Mouse (Mus musculus): ENCODE measurements around the gene Elavl1. TPM values are rescaled to one million over a fixed set of nuclear protein-coding genes. Genes with fewer than 3 reads are reported as not detected.
A peak's percentile ranks its signal among the peaks of the same experiment; 100 is the strongest.
"Not testable (repeated sequence)": the region's sequence is repeated elsewhere in the genome, so short reads cannot be mapped to it uniquely, and the experiment has no call there.

The Elavl1 gene
- total RNA-seq, 4 experiments from 2014 or later = 50.2 to 59.6 (median 53.7) TPM

- no peak for DNase-seq (ENCODE audit: low spot score)
Observed at GRCm38 (mm10) chr8:4258678-4259077, 66.5 kb downstream of the Elavl1 start.

GRCm38 (mm10) chr8:4258233-4258632, 67.0 kb downstream of the Elavl1 start:
- no peak for DNase-seq (ENCODE audit: low spot score)

- DNase-seq (ENCODE audit: low spot score) = no peak
Observed at GRCm38 (mm10) chr8:4257350-4257749, 67.9 kb downstream of the Elavl1 start.

GRCm38 (mm10) chr8:4256911-4257310, 68.3 kb downstream of the Elavl1 start:
- DNase-seq (ENCODE audit: low spot score) = no peak

- not testable (repeated sequence) for DNase-seq (ENCODE audit: low spot score)
Observed at GRCm38 (mm10) chr8:4255471-4255870, 69.7 kb downstream of the Elavl1 start.

- DNase-seq (ENCODE audit: low spot score) = no peak
Observed at GRCm38 (mm10) chr8:4254001-4254400, 71.2 kb downstream of the Elavl1 start.

- DNase-seq (ENCODE audit: low spot score) = peak; percentile 96
Observed at GRCm38 (mm10) chr8:4252934-4253841, 72.0 kb downstream of the Elavl1 start, which contains the start of gene Snapc2. TSS of gene Snapc2 (plus strand) at chr8:4253080.

- no peak for DNase-seq (ENCODE audit: low spot score)
Observed at GRCm38 (mm10) chr8:4252116-4252760, 73.0 kb downstream of the Elavl1 start.

- DNase-seq (ENCODE audit: low spot score) = peak; percentile 65
Observed at GRCm38 (mm10) chr8:4250306-4250970, 74.8 kb downstream of the Elavl1 start.

GRCm38 (mm10) chr8:4249213-4249612, 76.0 kb downstream of the Elavl1 start:
- DNase-seq (ENCODE audit: low spot score) = no peak

GRCm38 (mm10) chr8:4247951-4248540, 77.2 kb downstream of the Elavl1 start, which contains the start of gene Tgfbr3l:
TSS of gene Tgfbr3l (plus strand) at chr8:4248214.
- DNase-seq (ENCODE audit: low spot score) = no peak

- no peak for DNase-seq (ENCODE audit: low spot score)
Observed at GRCm38 (mm10) chr8:4247241-4247640, 78.0 kb downstream of the Elavl1 start.

- no peak for DNase-seq (ENCODE audit: low spot score)
Observed at GRCm38 (mm10) chr8:4245737-4246136, 79.5 kb downstream of the Elavl1 start.

- DNase-seq (ENCODE audit: low spot score) = no peak
Observed at GRCm38 (mm10) chr8:4245061-4245460, 80.2 kb downstream of the Elavl1 start.

GRCm38 (mm10) chr8:4239193-4239890, 85.9 kb downstream of the Elavl1 start:
- DNase-seq (ENCODE audit: low spot score) = no peak

- DNase-seq (ENCODE audit: low spot score) = peak; percentile 100
Observed at GRCm38 (mm10) chr8:4238434-4239192, 86.6 kb downstream of the Elavl1 start, which contains the start of the genes Map2k7 and Gm49320. TSS of gene Map2k7 (plus strand) at chr8:4238740. TSS of gene Gm49320 (plus strand) at chr8:4238865.

GRCm38 (mm10) chr8:4237814-4238433, 87.3 kb downstream of the Elavl1 start:
- peak; percentile 41 for DNase-seq (ENCODE audit: low spot score)

Data from heart, adult 8-10 months (tissue).